Mouse (Mus musculus) forebrain, embryonic 11.5 days (tissue): ENCODE measurements at regions not wholly inside any gene's neighbourhood (a gene's known extent, or its start where the extent isn't known, plus 50 kb on each side); places are given as distances from the start of the nearest gene placed in this dataset.
"Not testable (repeated sequence)": the region's sequence is repeated elsewhere in the genome, so short reads cannot be mapped to it uniquely, and the experiment has no call there.

Source experiments
- ATAC-seq: fragments of 200-750 bp; cut with Nextera tagmentation; replicated peaks from 2 replicates; pipeline ENCODE4 v1.8.0; 2017; ENCODE audit warnings: moderate TSS enrichment; ENCODE audit not compliant: low FRiP score
- DNase-seq: peaks from one replicate; pipeline ENCODE4 v3.0.0-alpha.2; 2017; ENCODE audit warnings: low spot score
- H3K27ac ChIP-seq: fragments of 300-500 bp; sonication (generic); 2 replicates; pipeline ENCODE4 v1.5.1; 2014; ENCODE audit warnings: low read depth, low read length
- H3K27me3 ChIP-seq: fragments of 300-500 bp; sonication (generic); 2 replicates; pipeline ENCODE4 v1.6.1; 2014; ENCODE audit warnings: mild to moderate bottlenecking, low read length, mixed read lengths; ENCODE audit not compliant: control insufficient read depth, insufficient read depth
- H3K36me3 ChIP-seq: fragments of 300-500 bp; sonication (generic); 2 replicates; pipeline ENCODE4 v1.6.1; 2014; ENCODE audit warnings: mild to moderate bottlenecking, low read length, moderate library complexity, mixed read lengths; ENCODE audit not compliant: control insufficient read depth, insufficient read depth
- H3K4me1 ChIP-seq: fragments of 300-500 bp; sonication (generic); replicated peaks from 2 replicates; pipeline ENCODE4 v1.6.1; 2014; ENCODE audit warnings: low read length, mixed read lengths; ENCODE audit not compliant: control insufficient read depth, insufficient read depth
- H3K4me2 ChIP-seq: fragments of 300-500 bp; sonication (generic); 2 replicates; pipeline ENCODE4 v1.6.1; 2014; ENCODE audit warnings: low read depth, mild to moderate bottlenecking, low read length, moderate library complexity, mixed read lengths; ENCODE audit not compliant: severe bottlenecking
- H3K4me3 ChIP-seq: fragments of 300-500 bp; sonication (generic); 2 replicates; pipeline ENCODE4 v1.5.1; 2014; ENCODE audit warnings: low read depth, low read length
- H3K9ac ChIP-seq: fragments of 300-500 bp; sonication (generic); 2 replicates; pipeline ENCODE4 v1.6.1; 2014; ENCODE audit warnings: low read length
- H3K9me3 ChIP-seq: fragments of 300-500 bp; sonication (generic); 2 replicates; pipeline ENCODE4 v1.6.1; 2016; ENCODE audit warnings: low read length, mixed read lengths; ENCODE audit not compliant: control insufficient read depth
- WGBS: fragments of 180-500 bp; shearing (Covaris S2); extraction: QIAGEN DNeasy Blood & Tissue Kit; methylation state at CpG from one replicate; pipeline ENCODE4 v1.1.7; 2014; 5-methylcytosine and 5-hydroxymethylcytosine counted together

DNA sequence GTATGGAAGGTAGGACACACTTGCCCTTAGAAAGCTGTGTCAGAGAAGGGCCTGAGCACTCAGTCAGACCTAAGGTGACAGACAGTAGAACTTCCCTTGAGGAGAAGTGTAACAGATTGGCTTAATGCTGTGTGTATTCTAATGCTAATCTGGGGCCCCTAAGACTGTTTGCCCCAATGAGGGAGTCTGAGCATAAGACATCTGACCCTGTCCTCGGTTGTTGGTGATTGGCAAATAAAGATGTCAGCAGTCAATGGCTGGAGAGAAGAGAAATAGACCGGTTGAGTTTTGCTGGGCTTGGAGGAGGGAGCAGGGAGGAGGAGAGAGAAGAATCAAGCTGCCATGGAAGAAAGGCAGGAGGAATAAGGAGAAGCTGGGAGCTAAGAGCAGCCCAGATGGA is 147.0 kb upstream of the Rxfp2 start:
- H3K9me3 ChIP-seq, result no peaks in the 10 kb centered on the region
- H3K4me2 ChIP-seq, result no peak overlapping the region
- no peak overlapping the region for H3K9ac ChIP-seq
- no peaks in the 10 kb centered on the region for H3K4me1 ChIP-seq
- H3K27me3 ChIP-seq, result no peaks in the 10 kb centered on the region
- H3K4me3 ChIP-seq, result no peak overlapping the region
- no peak for DNase-seq
- no peaks in the 10 kb centered on the region for H3K36me3 ChIP-seq
- 32% methylated on average over 2 of the region's 2 CpGs for WGBS
- ATAC-seq, result no peak
- H3K27ac ChIP-seq, result no peak overlapping the region

DNA sequence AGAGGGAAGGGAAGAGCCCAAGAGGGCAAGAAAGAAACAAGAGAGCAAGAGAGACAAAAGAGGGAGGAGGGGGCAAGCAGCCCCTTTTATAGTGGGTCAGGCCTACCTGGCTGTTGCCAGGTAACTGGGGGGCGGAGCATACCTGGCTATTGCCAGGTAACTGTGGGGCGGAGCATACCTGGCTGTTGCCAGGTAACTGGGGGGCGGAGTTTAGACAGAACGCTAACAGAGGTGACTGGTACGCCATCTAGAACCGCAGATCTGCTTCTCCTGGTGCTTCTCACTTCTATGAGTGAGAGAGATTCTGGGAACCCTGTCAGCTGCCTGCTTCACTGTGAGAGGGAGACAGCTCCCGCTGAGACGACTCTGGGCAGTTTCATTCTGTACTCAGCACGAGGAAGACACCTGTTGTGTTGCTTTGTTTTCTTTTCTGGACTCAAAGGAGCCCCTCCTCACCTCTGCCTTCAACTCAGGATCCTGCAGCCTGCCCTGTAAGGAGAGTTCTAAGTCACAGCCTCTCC is 144.9 kb upstream of the Rxfp2 start:
- no peaks in the 10 kb centered on the region for H3K4me1 ChIP-seq
- no peak overlapping the region for H3K4me3 ChIP-seq
- H3K27ac ChIP-seq, result no peak overlapping the region
- no peaks in the 10 kb centered on the region for H3K36me3 ChIP-seq
- no peaks in the 10 kb centered on the region for H3K27me3 ChIP-seq
- H3K4me2 ChIP-seq, result no peak overlapping the region
- no peak overlapping the region for H3K9ac ChIP-seq
- no peak for DNase-seq
- WGBS, result 25% methylated on average over 9 of the region's 9 CpGs
- ATAC-seq, result no peak
- H3K9me3 ChIP-seq, result no peaks in the 10 kb centered on the region

DNA sequence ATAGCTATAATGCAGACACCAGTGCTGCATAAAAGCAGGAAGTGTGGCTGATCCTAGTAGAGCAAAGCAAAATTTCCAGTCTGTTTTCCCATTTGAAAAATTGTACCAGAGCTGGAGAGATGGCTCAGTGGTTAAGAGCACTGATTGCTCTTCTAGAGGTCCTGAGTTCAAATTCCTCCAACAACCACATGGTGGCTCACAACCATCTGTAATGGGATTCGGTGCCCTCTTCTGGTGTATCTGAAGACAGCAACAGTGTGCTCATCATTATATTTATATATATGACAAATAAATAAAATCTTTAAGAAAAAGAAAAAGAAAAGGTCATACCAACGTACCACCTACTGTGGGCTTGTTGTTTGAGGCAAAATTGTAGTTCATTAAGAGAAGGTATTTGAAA is 144.1 kb upstream of the Rxfp2 start:
- Histone ChIP-seq H3K27me3 (no peaks in the 10 kb centered on the region), H3K4me2 (no peak overlapping the region), H3K9ac (no peak overlapping the region), H3K36me3 (no peaks in the 10 kb centered on the region), H3K4me3 (no peak overlapping the region), H3K27ac (no peak overlapping the region), H3K9me3 (no peaks in the 10 kb centered on the region), H3K4me1 (no peaks in the 10 kb centered on the region)
- DNase-seq, result no peak
- ATAC-seq, result no peak
- WGBS, result 85% methylated on average over 2 of the region's 2 CpGs

DNA sequence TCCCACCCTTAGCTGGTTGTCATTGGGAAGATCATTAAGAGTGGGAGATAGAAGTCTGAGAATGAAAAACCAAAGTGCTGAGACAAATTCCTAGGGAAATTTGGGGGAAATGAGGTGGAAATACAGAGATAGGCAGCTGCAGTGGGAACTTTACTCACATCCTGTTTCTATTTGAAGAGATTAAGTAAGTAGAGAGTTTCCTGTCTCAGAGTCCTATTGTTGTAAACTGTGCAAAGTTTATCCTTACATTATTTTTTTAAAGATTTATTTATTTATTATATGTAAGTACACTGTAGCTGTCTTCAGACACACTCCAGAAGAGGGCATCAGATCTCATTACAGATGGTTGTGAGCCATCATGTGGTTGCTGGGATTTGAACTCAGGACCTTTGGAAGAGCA is 126.0 kb upstream of the Rxfp2 start:
- DNase-seq, ATAC-seq, H3K4me3 ChIP-seq, H3K27ac ChIP-seq, H3K4me1 ChIP-seq, H3K9me3 ChIP-seq, H3K4me2 ChIP-seq, H3K9ac ChIP-seq, H3K27me3 ChIP-seq, H3K36me3 ChIP-seq: not testable (repeated sequence)

DNA sequence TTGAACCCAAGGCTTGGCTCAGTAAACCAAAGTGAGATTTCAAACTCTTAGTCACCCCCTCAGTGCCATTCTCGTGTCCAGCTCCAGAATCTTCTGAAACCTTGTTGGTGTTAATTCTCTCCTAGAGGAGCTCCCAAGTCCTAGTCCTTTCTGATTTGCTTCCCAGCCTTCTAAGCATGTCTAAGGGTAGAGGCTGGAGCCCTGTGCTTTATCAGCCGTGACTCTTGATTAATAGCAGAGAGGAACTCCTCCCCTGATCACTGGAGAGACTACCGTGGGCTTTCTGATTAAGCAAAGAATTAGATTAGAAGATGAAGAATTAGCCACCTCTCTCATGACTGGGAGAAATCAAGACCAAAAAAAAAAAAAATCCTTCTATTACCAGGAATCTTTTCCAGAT is 111.5 kb upstream of the Rxfp2 start:
- Histone ChIP-seq H3K9ac (no peak overlapping the region), H3K36me3 (no peaks in the 10 kb centered on the region), H3K4me3 (no peak overlapping the region), H3K4me2 (no peak overlapping the region), H3K9me3 (no peaks in the 10 kb centered on the region), H3K27me3 (no peaks in the 10 kb centered on the region), H3K4me1 (no peaks in the 10 kb centered on the region), H3K27ac (no peak overlapping the region)
- 73% methylated on average over 3 of the region's 3 CpGs for WGBS
- DNase-seq (no peak), ATAC-seq (no peak)

DNA sequence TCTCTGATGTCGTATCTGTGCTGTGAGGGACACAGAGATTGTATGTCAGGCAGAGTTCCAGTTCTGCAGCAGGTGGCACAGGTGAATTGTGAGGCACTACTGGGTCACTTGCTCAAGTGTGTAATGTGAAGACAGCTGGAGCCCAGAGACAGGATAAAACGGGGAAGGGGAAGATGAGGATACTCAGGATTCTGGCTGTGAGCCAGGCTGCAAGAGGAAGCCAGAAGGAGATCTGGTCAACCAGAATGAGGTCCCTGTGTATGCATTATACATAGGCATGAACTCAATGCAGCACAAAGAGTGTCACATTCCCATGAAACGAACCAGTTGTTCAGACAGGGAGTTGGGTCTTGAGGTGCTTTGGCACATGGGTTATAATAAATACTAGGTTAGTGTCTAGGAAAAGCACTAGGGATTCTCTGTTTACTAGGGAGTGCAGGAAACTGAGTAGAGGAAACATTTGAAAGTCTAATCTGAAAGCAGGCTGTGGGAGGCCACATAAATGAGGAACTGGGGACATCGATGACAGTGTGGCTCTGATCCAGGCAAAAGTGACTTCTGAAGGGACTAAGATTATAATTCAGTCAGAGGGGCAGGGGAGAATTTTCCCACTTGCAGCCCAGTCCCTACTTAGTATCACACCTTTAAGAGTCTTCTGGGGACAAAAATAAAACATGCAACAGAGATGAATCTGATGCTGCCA is 109.9 kb upstream of the Rxfp2 start:
- DNase-seq, result no peak
- Histone ChIP-seq H3K36me3 (no peaks in the 10 kb centered on the region), H3K9me3 (no peaks in the 10 kb centered on the region), H3K4me1 (no peaks in the 10 kb centered on the region), H3K4me3 (no peak overlapping the region), H3K4me2 (no peak overlapping the region), H3K27ac (no peak overlapping the region), H3K27me3 (no peaks in the 10 kb centered on the region), H3K9ac (no peak overlapping the region)
- WGBS, result 85% methylated on average over 4 of the region's 4 CpGs
- ATAC-seq, result no peak

DNA sequence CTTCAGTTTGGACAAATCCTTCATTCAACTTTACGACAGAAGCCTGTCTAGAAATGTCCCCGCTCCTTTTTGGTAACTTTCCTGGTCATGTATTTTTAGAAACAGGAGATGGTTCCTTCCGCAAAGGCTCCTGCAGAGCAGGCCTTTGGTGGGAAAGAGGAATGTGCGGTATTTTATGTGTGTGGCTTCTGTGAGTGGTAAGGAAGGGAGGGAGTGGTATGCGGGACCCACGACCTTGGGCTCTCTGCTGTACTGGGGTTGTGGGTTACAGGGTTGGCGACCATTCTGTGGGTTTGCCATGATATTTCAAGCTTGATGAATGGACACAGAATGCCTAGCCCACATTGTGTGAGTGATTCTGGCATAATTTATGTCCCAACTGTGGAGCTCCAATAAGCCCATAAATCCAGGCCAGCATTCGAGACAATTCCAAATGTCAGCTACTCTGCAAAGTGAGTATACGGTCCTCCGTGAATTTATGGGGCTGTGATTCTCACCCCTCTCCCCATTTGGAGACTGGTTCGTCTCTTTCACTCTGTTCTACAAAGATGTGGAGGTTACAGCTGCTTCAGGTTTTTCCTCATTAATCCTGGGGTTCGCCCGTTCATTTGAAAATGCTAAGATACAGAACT is 109.3 kb upstream of the Rxfp2 start:
- H3K27ac ChIP-seq, result no peak overlapping the region
- H3K4me1 ChIP-seq, result no peaks in the 10 kb centered on the region
- no peaks in the 10 kb centered on the region for H3K36me3 ChIP-seq
- 83% methylated on average over 13 of the region's 13 CpGs for WGBS
- no peaks in the 10 kb centered on the region for H3K27me3 ChIP-seq
- ATAC-seq (no peak), DNase-seq (no peak)
- H3K4me3 ChIP-seq, result no peak overlapping the region
- H3K9ac ChIP-seq, result no peak overlapping the region
- no peak overlapping the region for H3K4me2 ChIP-seq
- H3K9me3 ChIP-seq, result no peaks in the 10 kb centered on the region

DNA sequence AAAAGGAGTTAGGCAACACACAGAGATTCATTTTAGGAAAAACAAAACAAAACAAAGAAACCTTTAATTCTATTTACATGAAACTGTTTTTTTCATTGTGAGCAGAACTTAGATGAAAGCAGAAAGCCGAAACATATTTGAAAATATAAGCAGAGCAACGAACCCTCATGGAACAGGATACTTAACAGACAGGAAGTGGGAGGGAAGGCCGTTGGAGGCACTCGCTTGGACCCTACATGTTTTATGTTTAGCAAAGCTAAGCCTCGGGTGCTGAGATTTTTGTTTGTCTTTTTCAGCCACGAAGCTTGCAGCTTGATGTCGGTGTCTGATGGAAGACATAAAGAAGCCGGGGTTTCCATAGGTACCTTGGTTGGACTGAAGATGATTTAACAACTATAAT is 108.5 kb upstream of the Rxfp2 start:
- Histone ChIP-seq H3K27me3 (no peaks in the 10 kb centered on the region), H3K9ac (no peak overlapping the region), H3K4me3 (no peak overlapping the region), H3K36me3 (no peaks in the 10 kb centered on the region), H3K27ac (no peak overlapping the region), H3K9me3 (no peaks in the 10 kb centered on the region), H3K4me1 (no peaks in the 10 kb centered on the region), H3K4me2 (no peak overlapping the region)
- WGBS, result 74% methylated on average over 8 of the region's 8 CpGs
- no peak for DNase-seq
- no peak for ATAC-seq

DNA sequence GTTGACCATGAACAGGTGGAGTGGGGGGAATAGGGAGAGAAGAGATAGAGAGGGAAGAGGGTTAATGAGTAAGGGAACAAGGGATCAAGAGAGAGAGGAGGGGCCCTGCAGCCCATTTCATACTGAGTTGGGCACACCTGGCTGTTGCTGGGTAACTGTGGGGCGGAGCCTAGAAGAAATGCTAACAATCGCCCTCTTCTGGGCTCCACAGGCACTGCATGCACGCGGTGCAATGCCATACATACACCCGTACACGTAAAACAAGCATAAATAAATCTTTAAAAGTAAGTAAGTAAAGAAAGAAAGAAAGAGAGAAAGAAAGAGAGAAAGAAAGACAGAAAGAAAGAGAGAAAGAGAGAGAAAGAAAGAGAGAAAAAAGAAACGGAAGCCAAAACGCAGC is 106.5 kb upstream of the Rxfp2 start:
- H3K9me3 ChIP-seq, result no peaks in the 10 kb centered on the region
- no peaks in the 10 kb centered on the region for H3K27me3 ChIP-seq
- H3K4me3 ChIP-seq, result no peak overlapping the region
- H3K36me3 ChIP-seq, result no peaks in the 10 kb centered on the region
- no peak overlapping the region for H3K27ac ChIP-seq
- H3K4me2 ChIP-seq, result no peak overlapping the region
- DNase-seq (no peak), ATAC-seq (no peak)
- 83% methylated on average over 8 of the region's 8 CpGs for WGBS
- no peak overlapping the region for H3K9ac ChIP-seq
- H3K4me1 ChIP-seq, result no peaks in the 10 kb centered on the region
